Mouse (Mus musculus) kidney, postnatal 14 days (tissue): ENCODE measurements around the gene Cyp2c40.
"Not testable (repeated sequence)": the region's sequence is repeated elsewhere in the genome, so short reads cannot be mapped to it uniquely, and the experiment has no call there.

Experiments used
- DNase-seq: peaks from one replicate; pipeline ENCODE4 v3.0.0; 2022; ENCODE audit warnings: mixed read lengths

The Cyp2c40 gene

GRCm38 (mm10) chr19:39812714-39813113, at the start of gene Cyp2c40:
Gene Cyp2c40, minus strand, starts transcription at chr19:39812814.
- not testable (repeated sequence) for DNase-seq

DNA sequence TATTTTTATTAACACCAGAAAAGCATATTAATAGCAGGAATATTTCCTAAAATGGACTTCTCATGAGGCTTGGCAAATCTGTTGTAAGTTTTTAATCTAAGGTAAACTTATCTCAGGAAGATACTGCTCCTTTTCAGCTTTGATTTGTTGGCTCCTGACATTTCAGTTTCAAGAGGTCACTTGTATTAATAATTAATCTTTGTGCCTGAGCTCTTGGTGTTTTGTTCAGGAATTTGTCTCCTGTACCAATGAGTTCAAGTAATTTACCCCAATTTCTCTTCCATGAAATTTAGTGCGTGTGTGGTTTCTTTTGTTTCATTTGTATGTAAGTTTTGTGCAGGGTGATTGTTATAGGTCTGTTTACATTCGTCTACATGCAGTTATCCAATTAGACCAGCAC, 8.3 kb upstream of the Cyp2c40 start:
- peak; percentile 4 for DNase-seq

DNA sequence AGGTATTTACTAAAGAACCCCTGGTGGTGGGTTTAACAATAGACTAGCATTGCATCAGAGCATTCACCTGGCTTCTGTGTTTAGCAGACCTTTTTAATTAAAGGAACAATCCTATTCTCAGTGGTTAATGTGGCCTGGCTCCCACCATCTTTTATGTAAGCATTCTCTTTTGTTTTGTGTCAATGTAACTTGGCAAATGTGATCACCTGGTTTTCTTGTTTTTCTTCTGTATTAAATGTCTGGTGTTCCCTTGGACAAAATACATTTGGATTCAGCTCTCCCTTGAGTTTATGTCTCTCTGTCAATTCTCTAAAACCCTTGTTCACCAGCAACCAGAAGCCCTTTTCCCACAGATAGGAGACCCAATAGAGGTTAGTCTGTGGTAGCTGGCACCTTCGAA, 3.8 kb upstream of the Cyp2c40 start:
- not testable (repeated sequence) for DNase-seq

- DNase-seq: not testable (repeated sequence)
These were observed 3.4 kb upstream of the Cyp2c40 start for GRCm38 (mm10) chr19:39815991-39816390.

DNA sequence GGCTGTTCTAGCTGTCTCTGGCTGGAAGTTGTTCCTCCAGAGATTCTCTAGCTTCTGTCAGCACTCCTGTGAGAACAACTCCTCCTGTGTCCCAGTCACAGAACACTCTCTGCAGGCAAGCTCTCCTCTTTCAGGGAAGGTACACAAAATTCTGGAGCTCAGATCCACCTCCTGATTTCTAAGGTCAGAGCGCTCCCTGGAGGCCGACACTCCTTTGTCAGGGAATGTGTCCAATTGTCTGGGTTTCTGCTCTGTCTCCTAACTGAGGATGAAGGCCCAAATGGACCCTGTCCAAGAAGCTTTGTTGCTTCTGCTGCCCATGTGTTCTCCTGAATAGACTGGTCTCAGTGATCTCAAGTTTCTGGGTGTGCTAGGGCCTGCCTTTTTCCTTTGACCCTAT, 27.2 kb downstream of the Cyp2c40 start:
- not testable (repeated sequence) for DNase-seq

DNA sequence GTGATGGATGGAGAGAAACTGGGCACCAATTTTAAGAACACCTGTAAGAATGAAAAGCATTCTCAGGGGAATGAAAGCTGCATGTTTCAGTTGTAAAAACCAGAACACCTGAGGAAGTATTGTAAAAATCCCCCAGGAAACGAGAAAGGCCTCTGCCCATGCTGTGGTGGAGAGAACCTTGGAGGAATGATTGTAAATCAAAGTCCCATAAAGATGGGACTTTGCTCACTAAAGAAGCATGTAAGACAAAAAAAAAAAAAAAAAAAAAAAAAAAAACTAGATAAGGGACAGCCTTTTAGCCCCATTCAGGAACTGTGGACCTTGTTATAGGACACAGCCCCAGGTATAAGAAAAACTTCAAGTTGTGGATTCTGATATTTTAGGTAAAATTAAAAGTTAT, 67.3 kb downstream of the Cyp2c40 start:
- DNase-seq: no peak

- DNase-seq: not testable (repeated sequence)
These were observed 68.3 kb downstream of the Cyp2c40 start for GRCm38 (mm10) chr19:39744361-39744760.

- DNase-seq: no peak
These were observed 71.7 kb downstream of the Cyp2c40 start, which contains the start of gene Cyp2c68 for GRCm38 (mm10) chr19:39740920-39741319. Gene Cyp2c68, minus strand, starts transcription at chr19:39741054.
